Mouse (Mus musculus): ENCODE data around the gene Mok. TPM values are rescaled to one million over a fixed set of nuclear protein-coding genes. Genes with fewer than 3 reads are reported as not detected.
A peak's percentile ranks its signal among the peaks of the same experiment; 100 is the strongest.

The Mok gene
- polyA plus RNA-seq, 1 experiment from 2014 or later, result 2.9 TPM

DNA sequence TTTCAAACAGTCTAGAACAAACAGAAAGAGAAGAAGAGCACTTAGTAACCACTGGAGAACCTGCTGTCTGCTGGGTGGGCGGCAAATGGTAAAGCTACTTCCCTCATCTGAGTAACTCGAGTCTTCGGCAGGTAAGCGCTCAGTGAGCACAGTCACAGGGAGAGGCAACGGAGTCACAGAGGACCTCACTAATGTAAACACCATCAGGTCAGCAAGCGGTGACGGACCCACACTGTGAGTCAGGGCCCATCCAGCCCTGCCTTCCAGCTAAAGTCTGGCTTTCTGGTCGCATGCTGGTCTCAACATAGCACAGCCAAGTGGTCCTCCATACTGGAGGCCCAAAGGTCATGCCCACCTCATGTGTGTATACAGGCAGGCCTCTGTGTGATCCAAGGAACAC lies 21.4 kb downstream of the Mok start:
- ATAC-seq, result no peak
- Histone ChIP-seq H3K4me1 (ENCODE audit: control insufficient read depth, insufficient read depth, low read length) (no peaks in the 10 kb centered on the region), H3K9me3 (ENCODE audit: control insufficient read depth, low read length) (no peaks in the 10 kb centered on the region), H3K9ac (ENCODE audit: low read depth, low read length) (no peak overlapping the region), H3K27me3 (replicated peaks; ENCODE audit: control insufficient read depth, insufficient read depth, low read length) (no peaks in the 10 kb centered on the region), H3K4me2 (ENCODE audit: low read depth, low read length) (no peak overlapping the region), H3K27ac (ENCODE audit: low read length) (no peak overlapping the region), H3K4me3 (ENCODE audit: low read length) (no peak overlapping the region), H3K36me3 (ENCODE audit: control insufficient read depth, insufficient read depth, low read length) (no peaks in the 10 kb centered on the region)
- WGBS, result 55% methylated on average over 8 of the region's 8 CpGs

DNA sequence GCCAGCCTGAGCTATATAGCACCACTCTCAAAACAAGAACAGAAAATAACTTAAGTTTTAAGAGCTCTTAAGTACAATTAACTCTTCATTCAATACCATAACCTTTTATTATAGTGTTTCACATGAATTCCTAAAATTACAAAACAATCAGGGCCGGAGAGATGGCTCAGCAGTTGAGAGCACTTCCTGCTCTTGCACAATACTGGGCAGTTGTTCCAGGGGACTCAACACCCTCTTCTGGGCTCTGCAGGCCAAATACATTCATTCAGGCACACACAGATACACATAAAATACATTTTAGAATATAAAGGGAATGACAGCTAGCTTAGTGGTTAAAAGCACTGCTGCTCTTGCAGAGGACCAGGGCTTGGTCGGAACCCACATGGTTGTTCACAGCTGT lies 23.9 kb downstream of the Mok start:
- WGBS, result 79% methylated on average over 2 of the region's 2 CpGs
- Histone ChIP-seq H3K27me3 (replicated peaks; ENCODE audit: control insufficient read depth, insufficient read depth, low read length) (no peaks in the 10 kb centered on the region), H3K9me3 (ENCODE audit: control insufficient read depth, low read length) (no peaks in the 10 kb centered on the region), H3K36me3 (ENCODE audit: control insufficient read depth, insufficient read depth, low read length) (no peaks in the 10 kb centered on the region), H3K4me2 (ENCODE audit: low read depth, low read length) (no peak overlapping the region), H3K9ac (ENCODE audit: low read depth, low read length) (no peak overlapping the region), H3K4me1 (ENCODE audit: control insufficient read depth, insufficient read depth, low read length) (no peaks in the 10 kb centered on the region), H3K27ac (ENCODE audit: low read length) (no peak overlapping the region), H3K4me3 (ENCODE audit: low read length) (no peak overlapping the region)
- ATAC-seq, result no peak

DNA sequence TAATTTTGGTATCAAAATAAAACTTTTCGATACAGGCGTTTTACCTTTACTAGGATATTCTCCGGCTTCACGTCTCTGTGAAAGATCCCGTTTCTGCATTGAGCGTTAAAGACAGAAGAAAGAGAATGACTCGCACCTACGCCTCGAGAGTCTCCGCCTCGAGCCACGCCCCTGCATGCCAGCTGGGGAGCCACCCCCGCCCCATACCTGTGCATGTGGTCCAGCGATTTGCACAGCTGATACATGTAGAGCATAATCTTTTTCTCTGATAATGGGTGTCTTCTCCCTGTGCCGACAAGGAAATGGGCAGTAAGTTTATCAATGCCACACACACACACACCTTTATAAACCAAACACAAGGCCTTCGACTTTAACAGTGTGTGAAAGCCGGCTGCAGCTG lies 25.8 kb downstream of the Mok start:
- H3K4me1 ChIP-seq (ENCODE audit: control insufficient read depth, insufficient read depth, low read length), result no peaks in the 10 kb centered on the region
- ATAC-seq, result peak; percentile 42; the same call in 1 of the 2 replicates
- H3K9ac ChIP-seq (ENCODE audit: low read depth, low read length), result no peak overlapping the region
- H3K4me3 ChIP-seq (ENCODE audit: low read length), result no peak overlapping the region
- H3K27ac ChIP-seq (ENCODE audit: low read length), result no peak overlapping the region
- no peak overlapping the region for H3K4me2 ChIP-seq (ENCODE audit: low read depth, low read length)
- H3K36me3 ChIP-seq (ENCODE audit: control insufficient read depth, insufficient read depth, low read length), result no peaks in the 10 kb centered on the region
- no peaks in the 10 kb centered on the region for H3K27me3 ChIP-seq (replicated peaks; ENCODE audit: control insufficient read depth, insufficient read depth, low read length)
- H3K9me3 ChIP-seq (ENCODE audit: control insufficient read depth, low read length), result no peaks in the 10 kb centered on the region
- 48% methylated on average over 17 of the region's 17 CpGs for WGBS

DNA sequence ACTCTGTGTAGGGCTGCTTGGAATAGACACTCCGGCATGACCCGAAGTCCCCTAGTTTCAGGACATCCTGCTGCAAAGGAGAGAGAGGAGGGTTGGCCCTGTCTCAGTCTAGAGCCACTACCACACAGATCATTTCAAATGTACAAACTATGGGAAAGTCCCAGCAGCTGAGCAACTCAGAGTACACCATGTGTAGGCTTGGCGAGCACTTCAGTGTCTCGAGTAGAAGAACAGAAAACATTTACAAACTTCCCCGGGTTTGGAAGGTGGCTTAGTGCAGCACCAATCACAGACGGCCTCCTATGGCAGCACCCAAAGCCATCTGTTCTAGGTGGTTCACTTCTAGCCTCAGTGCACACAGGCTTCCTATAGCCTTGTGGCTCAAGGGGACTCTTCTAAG lies 27.1 kb downstream of the Mok start:
- H3K4me1 ChIP-seq (ENCODE audit: control insufficient read depth, insufficient read depth, low read length), result peaks cover 4% of the 10 kb centered on the region
- ATAC-seq, result no peak
- H3K27me3 ChIP-seq (replicated peaks; ENCODE audit: control insufficient read depth, insufficient read depth, low read length), result no peaks in the 10 kb centered on the region
- no peak overlapping the region for H3K9ac ChIP-seq (ENCODE audit: low read depth, low read length)
- H3K4me2 ChIP-seq (ENCODE audit: low read depth, low read length), result no peak overlapping the region
- 90% methylated on average over 6 of the region's 6 CpGs for WGBS
- no peak overlapping the region for H3K4me3 ChIP-seq (ENCODE audit: low read length)
- no peak overlapping the region for H3K27ac ChIP-seq (ENCODE audit: low read length)
- H3K36me3 ChIP-seq (ENCODE audit: control insufficient read depth, insufficient read depth, low read length), result no peaks in the 10 kb centered on the region
- no peaks in the 10 kb centered on the region for H3K9me3 ChIP-seq (ENCODE audit: control insufficient read depth, low read length)

DNA sequence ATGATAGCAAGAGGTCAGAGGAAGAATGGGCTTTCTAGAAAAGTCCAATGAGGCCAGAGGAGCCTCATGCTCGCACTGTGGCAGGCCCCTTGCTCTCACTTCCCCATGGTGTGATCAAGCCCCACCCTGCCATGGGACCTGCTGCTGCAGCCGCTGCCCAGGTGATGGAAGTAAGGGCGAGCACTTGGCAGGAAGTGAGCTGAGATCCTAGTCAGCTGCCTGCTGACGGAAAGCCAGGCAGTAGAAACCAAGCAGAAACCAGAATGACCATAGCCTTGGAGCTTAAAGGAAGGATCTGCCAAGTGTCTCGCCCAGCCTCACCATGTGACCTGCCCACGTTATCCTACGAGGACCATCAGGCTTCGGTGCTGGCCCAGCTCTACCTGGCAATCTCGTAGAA lies 27.6 kb downstream of the Mok start:
- ATAC-seq, result no peak
- WGBS, result 84% methylated on average over 9 of the region's 9 CpGs

DNA sequence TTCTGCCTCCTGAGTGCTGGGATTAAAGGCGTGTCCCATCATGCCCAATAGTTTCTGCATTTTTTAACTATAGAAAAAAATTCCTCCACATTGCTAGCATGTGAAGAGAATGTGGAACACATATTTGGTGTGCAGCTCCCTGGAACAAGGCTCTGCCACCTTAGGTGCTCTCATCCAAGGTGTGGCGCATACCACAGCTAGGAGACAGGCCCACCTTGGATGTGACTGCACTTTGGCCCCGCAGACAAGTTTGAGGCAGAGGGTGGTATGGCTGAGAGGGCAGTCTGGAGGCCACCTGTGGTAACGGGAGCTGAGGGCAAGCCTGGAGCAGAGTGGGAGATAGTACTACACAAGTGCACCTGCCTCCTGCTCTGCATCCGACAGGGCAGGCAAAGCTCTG lies 31.9 kb downstream of the Mok start:
- H3K4me1 ChIP-seq (ENCODE audit: control insufficient read depth, insufficient read depth, low read length), result peaks cover 7% of the 10 kb centered on the region
- H3K9ac ChIP-seq (ENCODE audit: low read depth, low read length), result no peak overlapping the region
- H3K36me3 ChIP-seq (ENCODE audit: control insufficient read depth, insufficient read depth, low read length), result no peaks in the 10 kb centered on the region
- 77% methylated on average over 5 of the region's 5 CpGs for WGBS
- no peak overlapping the region for H3K4me3 ChIP-seq (ENCODE audit: low read length)
- ATAC-seq, result peak; percentile 58; the same call in 1 of the 2 replicates
- H3K27ac ChIP-seq (ENCODE audit: low read length), result no peak overlapping the region
- H3K9me3 ChIP-seq (ENCODE audit: control insufficient read depth, low read length), result no peaks in the 10 kb centered on the region
- H3K4me2 ChIP-seq (ENCODE audit: low read depth, low read length), result no peak overlapping the region
- no peaks in the 10 kb centered on the region for H3K27me3 ChIP-seq (replicated peaks; ENCODE audit: control insufficient read depth, insufficient read depth, low read length)

More for the DNA sequence above, 27.6 kb downstream of the Mok start:
- Histone ChIP-seq H3K9ac (ENCODE audit: low read depth, low read length) (no peak overlapping the region), H3K27me3 (replicated peaks; ENCODE audit: control insufficient read depth, insufficient read depth, low read length) (no peaks in the 10 kb centered on the region), H3K36me3 (ENCODE audit: control insufficient read depth, insufficient read depth, low read length) (no peaks in the 10 kb centered on the region), H3K4me1 (ENCODE audit: control insufficient read depth, insufficient read depth, low read length) (peaks cover 7% of the 10 kb centered on the region), H3K27ac (ENCODE audit: low read length) (no peak overlapping the region), H3K4me2 (ENCODE audit: low read depth, low read length) (no peak overlapping the region), H3K9me3 (ENCODE audit: control insufficient read depth, low read length) (no peaks in the 10 kb centered on the region), H3K4me3 (ENCODE audit: low read length) (no peak overlapping the region)

DNA sequence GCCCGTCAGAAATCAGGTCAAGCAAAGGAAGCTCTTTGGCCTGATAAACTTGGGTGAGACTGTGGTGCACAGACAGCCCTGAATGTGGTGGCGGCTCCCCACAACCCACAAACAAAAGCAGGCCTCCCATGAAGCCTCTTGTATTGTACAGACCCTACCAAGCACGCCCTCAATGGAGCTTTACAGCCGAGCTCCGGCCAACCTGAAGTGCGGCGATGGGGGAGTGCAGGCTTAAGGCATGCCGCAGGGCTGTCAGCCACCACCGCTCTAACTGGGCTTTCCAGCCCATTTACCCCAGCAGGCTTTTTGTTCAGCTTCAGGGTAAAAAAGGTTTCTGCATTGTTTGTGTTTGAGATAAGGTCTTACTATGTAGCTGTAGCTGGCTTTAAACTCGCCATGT lies 32.3 kb downstream of the Mok start:
- Histone ChIP-seq H3K9ac (ENCODE audit: low read depth, low read length) (no peak overlapping the region), H3K4me1 (ENCODE audit: control insufficient read depth, insufficient read depth, low read length) (peaks cover 7% of the 10 kb centered on the region), H3K27ac (ENCODE audit: low read length) (no peak overlapping the region), H3K4me2 (ENCODE audit: low read depth, low read length) (no peak overlapping the region), H3K27me3 (replicated peaks; ENCODE audit: control insufficient read depth, insufficient read depth, low read length) (no peaks in the 10 kb centered on the region), H3K4me3 (ENCODE audit: low read length) (no peak overlapping the region), H3K36me3 (ENCODE audit: control insufficient read depth, insufficient read depth, low read length) (no peaks in the 10 kb centered on the region), H3K9me3 (ENCODE audit: control insufficient read depth, low read length) (no peaks in the 10 kb centered on the region)
- WGBS, result 75% methylated on average over 10 of the region's 10 CpGs
- ATAC-seq, result no peak

DNA sequence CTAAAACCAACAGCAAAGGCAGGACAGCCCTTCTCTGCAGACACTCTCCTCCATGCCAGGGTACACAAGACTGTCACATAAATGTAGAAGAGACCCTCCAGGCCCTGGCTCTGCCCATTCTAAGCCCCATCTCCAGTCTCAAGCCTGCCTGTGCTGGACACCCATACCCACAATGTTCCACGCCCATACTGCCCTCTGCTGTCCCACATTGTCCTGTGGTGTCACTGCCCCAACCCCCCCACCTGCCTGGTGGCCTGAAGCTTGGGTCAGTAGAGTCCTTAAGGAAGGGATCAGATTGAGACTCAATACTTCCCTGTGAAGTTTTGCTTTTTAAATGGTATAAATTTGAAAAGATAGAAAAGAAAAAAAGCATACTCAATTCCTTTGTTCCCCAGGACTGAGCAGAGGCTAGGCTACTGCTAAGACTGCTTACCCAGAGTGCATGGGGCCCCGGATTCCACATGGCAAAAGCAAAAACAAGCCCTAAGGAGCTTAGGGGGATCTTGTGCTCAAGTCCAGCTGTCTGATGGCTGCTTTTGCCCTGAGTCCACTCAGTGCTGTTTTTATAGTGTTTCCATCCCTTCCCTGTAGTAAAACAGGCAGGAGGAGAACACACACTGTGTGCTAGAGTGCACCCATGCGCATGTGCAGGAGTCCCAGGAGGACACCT lies 34.3 kb downstream of the Mok start:
- 90% methylated on average over 3 of the region's 3 CpGs for WGBS
- no peak overlapping the region for H3K9ac ChIP-seq (ENCODE audit: low read depth, low read length)
- peaks cover 7% of the 10 kb centered on the region for H3K4me1 ChIP-seq (ENCODE audit: control insufficient read depth, insufficient read depth, low read length)
- H3K9me3 ChIP-seq (ENCODE audit: control insufficient read depth, low read length), result no peaks in the 10 kb centered on the region
- H3K4me2 ChIP-seq (ENCODE audit: low read depth, low read length), result no peak overlapping the region
- no peak overlapping the region for H3K4me3 ChIP-seq (ENCODE audit: low read length)
- no peak overlapping the region for H3K27ac ChIP-seq (ENCODE audit: low read length)
- H3K36me3 ChIP-seq (ENCODE audit: control insufficient read depth, insufficient read depth, low read length), result no peaks in the 10 kb centered on the region
- no peaks in the 10 kb centered on the region for H3K27me3 ChIP-seq (replicated peaks; ENCODE audit: control insufficient read depth, insufficient read depth, low read length)
- no peak for ATAC-seq

DNA sequence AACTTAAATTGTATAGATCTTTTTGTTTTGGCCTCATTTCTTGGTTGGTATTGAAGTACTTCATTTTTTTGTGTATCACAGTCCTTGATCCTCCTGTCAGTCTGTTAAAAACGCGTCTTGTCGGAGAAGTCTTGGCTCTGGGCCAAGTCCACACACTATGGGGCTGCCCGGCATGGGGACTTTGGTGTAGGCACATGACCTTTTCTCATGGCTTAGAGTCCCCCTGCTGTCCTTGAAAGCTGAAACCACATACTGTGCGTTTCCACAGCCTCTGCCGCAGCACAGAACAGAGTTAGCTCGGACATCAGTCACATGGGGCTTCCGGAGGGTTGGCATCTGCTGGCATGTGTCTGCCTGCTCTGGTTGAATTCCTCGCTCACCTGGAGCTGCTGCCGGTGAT lies 36.5 kb downstream of the Mok start:
- H3K9me3 ChIP-seq (ENCODE audit: control insufficient read depth, low read length), result no peaks in the 10 kb centered on the region
- no peak overlapping the region for H3K27ac ChIP-seq (ENCODE audit: low read length)
- no peak overlapping the region for H3K4me2 ChIP-seq (ENCODE audit: low read depth, low read length)
- H3K4me1 ChIP-seq (ENCODE audit: control insufficient read depth, insufficient read depth, low read length), result peaks cover 7% of the 10 kb centered on the region
- ATAC-seq, result peak; percentile 55; the same call in 1 of the 2 replicates
- no peak overlapping the region for H3K9ac ChIP-seq (ENCODE audit: low read depth, low read length)
- H3K4me3 ChIP-seq (ENCODE audit: low read length), result no peak overlapping the region
- H3K36me3 ChIP-seq (ENCODE audit: control insufficient read depth, insufficient read depth, low read length), result no peaks in the 10 kb centered on the region
- WGBS, result 48% methylated on average over 10 of the region's 10 CpGs
- no peaks in the 10 kb centered on the region for H3K27me3 ChIP-seq (replicated peaks; ENCODE audit: control insufficient read depth, insufficient read depth, low read length)

Data from intestine, embryonic 16.5 days (tissue).